8 mouse cellular contexts compared by ENCODE assay signal in genomic region chr1:52149934-52150346, GRCm38 (mm10). TPM values are rescaled to one million over a fixed set of nuclear protein-coding genes. Genes with fewer than 3 reads are reported as not detected.
A peak's percentile ranks its signal among the peaks of the same experiment; 100 is the strongest.
DNase-seq lines count a peak whose midpoint lies in the region; ATAC-seq and TF ChIP-seq lines count a peak whose summit lies in the region.

No protein-coding gene starts in this region.

- 0 out of 2 replicates have a peak overlapping the region, but pooled peaks have one; percentile 3 for H3K4me3 ChIP-seq in E14TG2a.4 (replicated peaks; ENCODE audit: low read length)
- no peak overlapping the region for H3K4me3 ChIP-seq in midbrain, embryonic 14.5 days (replicated peaks; ENCODE audit: low read depth, low read length)

- peaks cover 37% of the 10 kb centered on the region for H3K36me3 ChIP-seq in E14TG2a.4 (ENCODE audit: insufficient read depth, low read length)
- no peaks in the 10 kb centered on the region for H3K36me3 ChIP-seq in midbrain, embryonic 14.5 days (ENCODE audit: control insufficient read depth, insufficient read depth, low read length)

- H3K27me3 ChIP-seq in E14TG2a.4 (ENCODE audit: insufficient read depth, low read length), result no peaks in the 10 kb centered on the region
- no peaks in the 10 kb centered on the region for H3K27me3 ChIP-seq in midbrain, embryonic 14.5 days (ENCODE audit: control insufficient read depth, insufficient read depth, low read length)

- H3K27ac ChIP-seq in midbrain, embryonic 14.5 days (replicated peaks; ENCODE audit: low read depth, low read length), result no peak overlapping the region

- WGBS in midbrain, embryonic 14.5 days, result 26% methylated on average over 9 of the region's 9 CpGs

- H3K9ac ChIP-seq in midbrain, embryonic 14.5 days (replicated peaks; ENCODE audit: low read length), result no peak overlapping the region

- no peaks in the 10 kb centered on the region for H3K9me3 ChIP-seq in E14TG2a.4 (ENCODE audit: low read length)
- no peaks in the 10 kb centered on the region for H3K9me3 ChIP-seq in midbrain, embryonic 14.5 days (ENCODE audit: control insufficient read depth, low read length)

- no peak overlapping the region for H3K4me2 ChIP-seq in midbrain, embryonic 14.5 days (ENCODE audit: low read length)

- TF ChIP-seq CTCF in E14TG2a.4 (conservative IDR thresholded peaks at IDR 0.05; ENCODE audit: low read length), result no peak

- peak; percentile 68 for DNase-seq in R1 (ENCODE audit: low read depth, low spot score)
- DNase-seq in heart, postnatal 10 days, result peak; percentile 57 to 61
- peak; percentile 51 to 73 for DNase-seq in left cerebral cortex, postnatal 14 days (ENCODE audit: low spot score in 2 of 2)
- DNase-seq in midbrain, embryonic 14.5 days, result peak; percentile 76
- peak; percentile 30 for DNase-seq in yolk sac, embryonic 10.5 days (ENCODE audit: low spot score)
- DNase-seq in kidney, postnatal 25 days, result no peak

- H3K4me1 ChIP-seq in E14TG2a.4 (replicated peaks; ENCODE audit: low read depth, low read length), result peaks cover 31% of the 10 kb centered on the region
- H3K4me1 ChIP-seq in midbrain, embryonic 14.5 days (ENCODE audit: control insufficient read depth, insufficient read depth, low read length), result peaks cover 4% of the 10 kb centered on the region; the same call in 1 of the 2 replicates

- peak; percentile 69 for ATAC-seq in erythroblast, adult 5-6 weeks (replicated peaks; ENCODE audit: low FRiP score, poor library complexity, severe bottlenecking)
- ATAC-seq in midbrain, embryonic 14.5 days (ENCODE audit: low FRiP score, low TSS enrichment), result peak; percentile 66; the same call in 1 of the 2 replicates

- intact Hi-C loops in heart, postnatal 10 days (cut with DNase I), result loop anchor here (5.0 to 10.0 kb wide), 4 partner anchors 82 to 595 kb away; partner anchors contain the start of genes Gls and Nemp2
- intact Hi-C loops in left cerebral cortex, postnatal 14 days (cut with DNase I), result loop anchor here (2.0 to 5.0 kb wide), 2 partner anchors 117 to 153 kb away; no protein-coding TSS in a partner anchor

RNA-seq across cellular contexts. Expression of gene Stat1, which starts 30.7 kb away (rescaled TPM):
- total RNA-seq in erythroblast, adult 5-6 weeks (2015; ENCODE audit: low replicate concordance), result 75.7 and 84.2 TPM in 2 replicates
- total RNA-seq in erythroblast, adult 5-6 weeks (2017; ENCODE audit: low replicate concordance), result 89.5 and 98.0 TPM in 2 replicates
- 10 to 100 TPM; 20.2 to 26.4 TPM for total RNA-seq in heart, postnatal 10 days (2021)
- 10 to 100 TPM; 13.2 to 13.9 TPM for total RNA-seq in left cerebral cortex, postnatal 14 days (2021)
- polyA plus RNA-seq in midbrain, embryonic 14.5 days (2014; fragmentation: Nextera tagmentation; extraction: Ambion mirVana), result 9.0 and 22.2 TPM in 2 replicates

Comparison
In these comparisons a context has a peak if more than half of its experiments do, and no peak if none do; other contexts are left out.
1. DNase-seq: peak in R1 (single experiment), heart, postnatal 10 days (2 of 2), left cerebral cortex, postnatal 14 days (2 of 2), midbrain, embryonic 14.5 days (single experiment) and yolk sac, embryonic 10.5 days (single experiment); none in kidney, postnatal 25 days (0 of 2).